Mouse (Mus musculus): ENCODE data around the gene Phyh.

DNA sequence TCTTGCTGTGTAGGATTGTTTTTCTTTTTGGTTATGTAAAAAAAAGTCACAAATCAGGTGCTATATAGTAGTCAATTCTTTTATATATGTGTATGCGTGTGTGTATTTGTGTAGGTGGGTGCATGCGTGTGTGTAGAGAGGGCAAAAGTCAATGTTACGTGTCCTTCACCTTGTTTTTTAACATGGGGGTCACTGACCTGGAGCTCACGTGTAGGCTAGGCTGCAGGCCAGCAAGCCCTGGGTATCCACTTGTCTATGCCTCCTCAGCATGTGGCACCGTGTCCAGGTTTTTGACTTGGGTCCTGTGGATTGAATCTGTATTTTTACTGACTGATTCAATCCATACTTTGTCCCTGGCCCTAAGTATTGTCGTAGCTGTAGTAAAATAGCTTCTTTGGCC lies 18.2 kb upstream of the Phyh start:
- TF ChIP-seq CTCF (IDR thresholded peaks at IDR 0.05; ENCODE audit: low read depth) = no peak
- TF ChIP-seq EP300 (optimal IDR thresholded peaks at IDR 0.05) = no peak

Measured in stomach, postnatal 0 days (tissue).